Mouse (Mus musculus) cerebellum, adult 2 months (tissue): ENCODE measurements around the gene Ldb3. TPM values are rescaled to one million over a fixed set of nuclear protein-coding genes. Genes with fewer than 3 reads are reported as not detected.
A peak's percentile ranks its signal among the peaks of the same experiment; 100 is the strongest.

Experiments used
- DNase-seq, 2 experiments: peaks; one replicate each; pipeline ENCODE4 v3.0.0; 2021
- H3K27ac ChIP-seq: fragments of 200-500 bp; 2 replicates; pipeline ENCODE4 v1.5.1; 2012; ENCODE audit warnings: low read length, control low read depth, inconsistent platforms; ENCODE audit not compliant: insufficient read depth
- H3K27me3 ChIP-seq: fragments of 200-500 bp; 2 replicates; pipeline ENCODE4 v1.6.1; 2012; ENCODE audit warnings: inconsistent platforms, mild to moderate bottlenecking, low read length, moderate library complexity; ENCODE audit not compliant: control insufficient read depth, insufficient read depth
- H3K4me1 ChIP-seq: fragments of 200-500 bp; 2 replicates; pipeline ENCODE4 v1.6.1; 2011; ENCODE audit warnings: low read length; ENCODE audit not compliant: control insufficient read depth, insufficient read depth
- H3K4me3 ChIP-seq: fragments of 200-500 bp; replicated peaks from 2 replicates; pipeline ENCODE3; 2011; ENCODE audit warnings: mild to moderate bottlenecking, low read depth, low read length, control low read depth; ENCODE audit not compliant: insufficient read depth
- CTCF ChIP-seq: fragments of 200-500 bp; IDR thresholded peaks from 2 replicates; pipeline ENCODE4 v1.5.1; 2011; ENCODE audit warnings: low read depth, mild to moderate bottlenecking, control low read depth, low read length, moderate library complexity, borderline replicate concordance; ENCODE audit not compliant: insufficient read depth
- POLR2A ChIP-seq: fragments of 200-500 bp; IDR thresholded peaks from 2 replicates; pipeline ENCODE4 v1.6.1; 2011; ENCODE audit warnings: low read length, control low read depth, borderline replicate concordance; ENCODE audit not compliant: insufficient read depth
- WGBS: fragments of 180-500 bp; shearing (Covaris S2); methylation state at CpG from one replicate; pipeline ENCODE4 v1.1.7; 2018; 5-methylcytosine and 5-hydroxymethylcytosine counted together
- polyA plus RNA-seq: library from polyadenylated mRNA; depleted of rRNA; stranded (reverse); fragments of >200 nt; gene quantifications from 2 replicates; pipeline ENCODE4 v1.2.3, GENCODE M21; 2012

Gene Ldb3
- polyA plus RNA-seq, 1 experiment: 7.0 TPM

GRCm38 (mm10) chr14:34565711-34566110 lies 22.8 kb downstream of the Ldb3 start:
- peaks cover 3% of the 10 kb centered on the region; the same call in 1 of the 2 replicates for H3K4me1 ChIP-seq
- H3K27me3 ChIP-seq: no peaks in the 10 kb centered on the region
- TF ChIP-seq CTCF: no peak
- no peak for TF ChIP-seq POLR2A
- peak overlapping the region; percentile 1 for H3K4me3 ChIP-seq
- no peak overlapping the region for H3K27ac ChIP-seq
- peak; percentile 36 to 58 for DNase-seq
- 27% methylated on average over 17 of the region's 17 CpGs for WGBS

GRCm38 (mm10) chr14:34564646-34565045 lies 23.8 kb downstream of the Ldb3 start:
- H3K4me3 ChIP-seq: no peak overlapping the region
- TF ChIP-seq CTCF: no peak
- no peak for TF ChIP-seq POLR2A
- no peaks in the 10 kb centered on the region for H3K27me3 ChIP-seq
- 74% methylated on average over 5 of the region's 5 CpGs for WGBS
- DNase-seq: no peak
- no peak overlapping the region for H3K27ac ChIP-seq
- peaks cover 3% of the 10 kb centered on the region; the same call in 1 of the 2 replicates for H3K4me1 ChIP-seq

GRCm38 (mm10) chr14:34562393-34562792 lies 26.1 kb downstream of the Ldb3 start:
- Histone ChIP-seq H3K4me3 (no peak overlapping the region), H3K27ac (no peak overlapping the region), H3K4me1 (no peaks in the 10 kb centered on the region), H3K27me3 (no peaks in the 10 kb centered on the region)
- DNase-seq: no peak
- TF ChIP-seq POLR2A (no peak), CTCF (no peak)
- 9% methylated on average over 2 of the region's 2 CpGs for WGBS

GRCm38 (mm10) chr14:34561647-34562046 lies 26.8 kb downstream of the Ldb3 start:
- H3K27ac ChIP-seq: no peak overlapping the region
- 86% methylated on average over 8 of the region's 8 CpGs for WGBS
- TF ChIP-seq POLR2A (no peak), CTCF (no peak)
- H3K4me3 ChIP-seq: no peak overlapping the region
- H3K4me1 ChIP-seq: no peaks in the 10 kb centered on the region
- no peaks in the 10 kb centered on the region for H3K27me3 ChIP-seq
- DNase-seq: no peak

GRCm38 (mm10) chr14:34558947-34559346 lies 29.5 kb downstream of the Ldb3 start:
- 95% methylated on average over 9 of the region's 9 CpGs for WGBS
- H3K4me3 ChIP-seq: no peak overlapping the region
- no peak overlapping the region for H3K27ac ChIP-seq
- H3K4me1 ChIP-seq: no peaks in the 10 kb centered on the region
- no peak for DNase-seq
- H3K27me3 ChIP-seq: no peaks in the 10 kb centered on the region
- TF ChIP-seq CTCF: no peak
- TF ChIP-seq POLR2A: no peak

- no peaks in the 10 kb centered on the region for H3K27me3 ChIP-seq
- WGBS: 37% methylated on average over 13 of the region's 13 CpGs
- DNase-seq: no peak
- TF ChIP-seq CTCF (no peak), POLR2A (no peak)
- H3K4me3 ChIP-seq: no peak overlapping the region
- no peaks in the 10 kb centered on the region; the same call in 1 of the 2 replicates for H3K4me1 ChIP-seq
- H3K27ac ChIP-seq: no peak overlapping the region
These were observed 33.3 kb downstream of the Ldb3 start for GRCm38 (mm10) chr14:34555211-34555610.

GRCm38 (mm10) chr14:34554047-34554446 lies 34.4 kb downstream of the Ldb3 start:
- no peak overlapping the region for H3K27ac ChIP-seq
- 54% methylated on average over 3 of the region's 3 CpGs for WGBS
- H3K4me1 ChIP-seq: no peaks in the 10 kb centered on the region; the same call in 1 of the 2 replicates
- H3K27me3 ChIP-seq: no peaks in the 10 kb centered on the region
- H3K4me3 ChIP-seq: no peak overlapping the region
- no peak for TF ChIP-seq CTCF
- no peak for DNase-seq

- Histone ChIP-seq H3K27me3 (no peaks in the 10 kb centered on the region), H3K27ac (no peak overlapping the region), H3K4me1 (no peaks in the 10 kb centered on the region; the same call in 1 of the 2 replicates), H3K4me3 (no peak overlapping the region)
- WGBS: 80% methylated on average over 6 of the region's 6 CpGs
- no peak for DNase-seq
- TF ChIP-seq POLR2A (no peak), CTCF (no peak)
These were observed 35.0 kb downstream of the Ldb3 start for GRCm38 (mm10) chr14:34553470-34553869.
